Mouse (Mus musculus): ENCODE results near the gene Agap2.
"Not testable (repeated sequence)": the region's sequence is repeated elsewhere in the genome, so short reads cannot be mapped to it uniquely, and the experiment has no call there.

Agap2 gene

GRCm38 (mm10) chr10:127059968-127060916 lies 14.8 kb upstream of the Agap2 start, which contains the start of gene March9:
March9 (minus strand) TSS chr10:127060184.
- DNase-seq = peak; percentile 84

GRCm38 (mm10) chr10:127061085-127061484 lies 14.0 kb upstream of the Agap2 start:
- no peak for DNase-seq

- DNase-seq = no peak
These were observed 13.6 kb upstream of the Agap2 start for GRCm38 (mm10) chr10:127061513-127061912.

GRCm38 (mm10) chr10:127062101-127062500 lies 13.0 kb upstream of the Agap2 start:
- DNase-seq = not testable (repeated sequence)

GRCm38 (mm10) chr10:127062503-127062902 lies 12.6 kb upstream of the Agap2 start:
- no peak for DNase-seq

- peak; percentile 99 for DNase-seq
These were observed 11.7 kb upstream of the Agap2 start, which contains the start of gene Cdk4 for GRCm38 (mm10) chr10:127063239-127063872. Cdk4 (plus strand) TSS chr10:127063534.

- no peak for DNase-seq
These were observed 10.9 kb upstream of the Agap2 start for GRCm38 (mm10) chr10:127063913-127064870.

- no peak for DNase-seq
These were observed 9.1 kb upstream of the Agap2 start for GRCm38 (mm10) chr10:127065981-127066380.

- DNase-seq = no peak
These were observed 8.5 kb upstream of the Agap2 start for GRCm38 (mm10) chr10:127066519-127067018.

- DNase-seq = no peak
These were observed 6.6 kb upstream of the Agap2 start for GRCm38 (mm10) chr10:127068360-127069038.

GRCm38 (mm10) chr10:127069281-127070189 lies 5.5 kb upstream of the Agap2 start:
- DNase-seq = no peak

GRCm38 (mm10) chr10:127070190-127071121 lies 4.6 kb upstream of the Agap2 start, which contains the start of gene Tspan31:
Tspan31 (minus strand) TSS chr10:127070264.
- peak; percentile 97 for DNase-seq

GRCm38 (mm10) chr10:127071203-127071602 lies 3.9 kb upstream of the Agap2 start:
- DNase-seq = no peak

- not testable (repeated sequence) for DNase-seq
These were observed 2.8 kb upstream of the Agap2 start for GRCm38 (mm10) chr10:127072270-127072669.

- not testable (repeated sequence) for DNase-seq
These were observed 2.1 kb upstream of the Agap2 start for GRCm38 (mm10) chr10:127072969-127073368.

GRCm38 (mm10) chr10:127073981-127074380 lies 1.1 kb upstream of the Agap2 start:
- no peak for DNase-seq

GRCm38 (mm10) chr10:127075651-127076050 lies 567 bp downstream of the Agap2 start:
- DNase-seq = no peak

- DNase-seq = no peak
These were observed 998 bp downstream of the Agap2 start for GRCm38 (mm10) chr10:127076082-127076481.

GRCm38 (mm10) chr10:127077515-127077914 lies 2.4 kb downstream of the Agap2 start:
- DNase-seq = peak; percentile 75
